Mouse (Mus musculus): ENCODE measurements around the gene Srsf4. TPM values are rescaled to one million over a fixed set of nuclear protein-coding genes. Genes with fewer than 3 reads are reported as not detected.
A peak's percentile ranks its signal among the peaks of the same experiment; 100 is the strongest.

The Srsf4 gene
- total and polyA plus RNA-seq, 3 experiments = 23.9 to 70.2 (median 55.9) TPM

- DNase-seq = no peak
These were observed 41.6 kb downstream of the Srsf4 start for GRCm38 (mm10) chr4:131914891-131915469.

DNA sequence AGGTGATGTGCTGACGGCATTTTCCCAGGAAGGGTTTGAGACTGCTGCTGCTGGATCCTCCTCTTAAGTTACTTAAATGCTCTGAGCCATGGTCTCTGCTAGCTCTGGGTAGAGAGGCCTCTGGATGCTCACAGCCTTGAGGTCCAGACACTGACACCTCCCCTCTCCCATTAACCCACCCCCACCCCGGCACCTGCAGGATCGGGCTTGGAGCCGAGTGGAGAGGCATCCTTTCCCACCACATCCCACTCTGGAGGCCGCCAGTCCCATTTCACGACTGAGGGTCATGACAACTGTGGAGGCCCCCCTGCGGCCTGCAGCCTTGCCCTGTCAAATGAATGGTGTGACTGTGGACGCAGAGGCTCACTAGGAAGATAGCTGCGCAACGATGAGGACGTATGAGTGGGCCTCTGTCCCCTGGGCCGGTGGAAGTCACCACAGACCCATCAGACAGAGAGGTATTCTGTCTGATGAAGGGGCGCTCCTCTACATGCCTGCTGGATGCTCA is 42.5 kb downstream of the Srsf4 start:
- no peak for DNase-seq

GRCm38 (mm10) chr4:131916425-131916824 is 43.0 kb downstream of the Srsf4 start:
- DNase-seq = peak; percentile 86

DNA sequence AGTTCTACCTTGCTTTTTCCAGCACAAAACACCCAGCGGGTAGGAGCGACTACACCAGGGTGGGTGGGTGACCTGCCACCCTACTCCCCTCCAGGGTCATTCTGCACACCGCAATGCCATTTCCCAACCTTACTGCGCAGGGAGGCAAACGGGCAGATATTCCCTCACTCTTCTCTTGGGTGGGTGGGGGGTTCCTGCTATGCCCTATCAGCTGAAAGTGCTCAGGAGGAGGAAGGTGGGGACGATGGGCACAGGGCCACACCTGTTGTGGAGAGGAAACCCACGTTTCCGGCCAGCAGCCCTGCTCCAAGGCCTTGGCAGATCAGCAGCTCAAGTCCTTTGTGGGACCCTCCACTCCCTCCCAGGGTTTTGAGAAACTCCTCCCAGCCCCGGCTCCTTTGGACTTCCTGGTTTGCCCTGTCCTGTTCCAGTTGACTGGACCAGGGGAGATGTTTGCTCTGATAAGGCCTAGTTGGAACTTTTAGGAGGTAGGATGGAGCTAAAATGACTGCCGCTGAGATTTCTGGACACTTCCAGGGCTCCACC is 43.7 kb downstream of the Srsf4 start:
- no peak for DNase-seq

DNA sequence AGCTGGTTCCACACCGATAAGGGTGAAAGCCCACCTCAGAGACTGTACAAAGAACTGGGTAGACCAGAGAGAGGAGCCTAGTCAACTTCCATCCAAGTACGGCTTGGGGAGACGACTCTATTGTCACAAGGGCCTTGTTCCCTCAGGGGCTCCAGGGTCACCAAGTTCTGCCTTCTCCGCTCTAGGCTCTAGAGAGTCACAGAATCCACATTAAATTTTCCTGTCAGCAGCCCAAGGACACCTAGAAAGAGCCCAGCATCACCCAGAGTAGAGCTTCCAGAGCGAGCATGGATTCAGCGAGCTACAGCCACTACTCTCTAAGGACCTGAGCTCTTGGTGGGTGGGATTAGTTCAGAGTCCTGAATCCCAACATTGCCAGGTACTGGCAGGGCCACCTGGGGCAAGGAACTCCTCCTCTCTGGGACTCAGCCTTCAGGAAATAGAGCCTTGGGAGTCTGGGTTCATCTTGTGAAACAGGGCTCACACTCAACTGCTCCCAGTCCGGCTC is 44.7 kb downstream of the Srsf4 start:
- peak; percentile 67 for DNase-seq

GRCm38 (mm10) chr4:131918711-131919500 is 45.5 kb downstream of the Srsf4 start:
- DNase-seq = peak; percentile 54

GRCm38 (mm10) chr4:131919506-131920140 is 46.2 kb downstream of the Srsf4 start:
- DNase-seq = no peak

DNA sequence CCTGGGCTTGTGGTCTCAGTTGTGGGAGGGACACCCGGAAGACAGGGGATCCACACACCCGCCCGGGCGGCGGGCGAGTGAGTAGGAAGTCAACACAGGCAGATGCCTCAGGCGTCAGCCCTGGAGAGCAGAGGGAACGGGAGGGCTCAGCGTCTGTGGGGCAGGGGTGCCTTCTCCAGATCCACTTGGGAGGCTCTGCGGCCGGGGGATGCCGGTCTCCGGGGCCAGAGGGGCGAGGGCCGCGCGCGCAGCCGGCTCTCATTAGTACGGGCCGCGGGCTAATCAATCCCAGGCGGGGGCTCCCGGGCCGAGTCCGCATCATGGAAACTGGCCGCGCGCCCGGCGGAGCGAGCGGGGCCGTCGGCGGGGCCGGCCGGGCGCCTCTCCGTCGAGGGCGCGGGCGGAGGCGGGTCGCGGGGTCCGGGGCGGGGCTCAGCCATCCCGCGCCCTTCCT is 46.8 kb downstream of the Srsf4 start:
- peak; percentile 73 for DNase-seq

- peak; percentile 86 for DNase-seq
These were observed 47.4 kb downstream of the Srsf4 start for GRCm38 (mm10) chr4:131920595-131921351.

DNA sequence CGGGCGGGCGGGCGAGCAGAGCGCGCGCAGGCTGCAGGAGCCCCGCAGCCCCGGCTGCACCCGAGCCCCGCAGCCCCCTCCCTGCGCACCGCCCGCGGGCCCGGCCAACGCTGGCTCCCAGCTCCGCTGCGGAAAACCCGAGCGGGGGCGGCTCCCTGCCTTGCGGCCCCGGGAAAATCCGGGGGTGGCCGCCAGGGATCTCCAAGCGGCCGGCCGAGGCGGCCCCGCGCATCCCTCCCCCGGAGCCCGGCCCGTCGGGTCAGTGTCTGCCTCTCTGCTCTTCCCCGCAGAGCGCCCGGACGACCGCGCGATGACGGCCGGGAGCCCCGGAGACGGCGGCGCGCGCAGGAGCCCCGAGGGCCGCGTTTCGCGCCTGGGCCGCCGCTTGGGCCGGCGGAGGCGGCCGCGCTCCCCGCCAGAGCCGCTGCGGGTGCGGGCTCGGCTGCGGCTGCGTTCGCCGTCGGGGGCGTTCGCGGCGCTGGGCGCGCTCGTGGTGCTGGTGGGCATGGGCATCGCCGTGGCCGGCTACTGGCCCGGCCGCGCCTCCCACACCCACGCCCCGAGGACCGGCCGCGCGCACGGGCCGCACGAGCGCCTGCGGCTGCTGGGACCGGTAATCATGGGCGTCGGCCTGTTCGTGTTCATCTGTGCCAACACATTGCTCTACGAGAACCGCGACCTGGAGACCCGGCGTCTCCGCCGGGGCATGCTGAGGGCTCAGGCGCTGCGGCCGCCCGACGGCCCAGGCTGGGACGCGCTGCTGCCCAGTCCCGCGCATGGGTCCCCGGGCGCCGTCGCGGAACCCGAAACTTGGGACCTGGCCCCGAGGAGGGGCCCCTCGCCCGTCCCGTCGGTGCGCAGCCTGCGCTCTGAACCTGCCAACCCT is 48.3 kb downstream of the Srsf4 start, which contains the start of gene Tmem200b:
Gene Tmem200b, plus strand, starts transcription at position 311 of the 886 bp plus-strand sequence.
- DNase-seq = peak; percentile 42

- no peak for DNase-seq
These were observed 49.0 kb downstream of the Srsf4 start for GRCm38 (mm10) chr4:131922404-131922803.

DNA sequence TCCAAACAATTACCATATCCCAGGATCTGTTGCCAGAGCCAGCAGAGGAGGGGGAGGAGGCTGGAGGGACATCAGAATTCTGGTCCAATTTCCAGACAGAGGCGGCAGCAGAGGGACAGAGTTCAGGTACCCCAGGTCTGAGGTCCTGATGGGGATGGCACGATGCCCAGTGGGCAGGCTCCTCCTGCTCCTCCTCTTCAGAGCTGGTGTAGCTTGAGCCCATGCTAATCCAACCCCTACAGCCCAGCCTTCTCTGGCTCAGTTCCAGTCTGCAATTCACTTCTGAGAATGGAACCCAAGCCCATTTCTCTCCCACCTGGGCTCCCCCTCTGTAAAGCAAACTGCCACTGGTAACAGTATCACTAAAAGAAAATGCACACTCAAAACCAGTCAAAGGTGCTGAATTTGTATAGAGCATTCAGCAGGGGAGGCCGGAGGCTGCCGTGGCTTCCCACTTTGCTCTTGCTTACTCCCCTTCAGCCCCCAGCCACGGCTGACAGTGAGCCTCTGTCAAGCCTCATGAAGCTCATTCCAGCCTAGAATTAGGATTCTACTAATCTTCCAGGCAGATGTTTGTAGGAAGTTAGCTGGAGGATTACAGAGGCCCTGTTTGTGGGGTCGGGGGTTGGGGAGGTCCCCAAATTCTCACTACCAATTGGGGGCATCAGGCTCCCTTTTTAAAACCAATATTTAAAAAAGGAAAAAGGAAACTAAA is 50.8 kb downstream of the Srsf4 start:
- DNase-seq = no peak

- DNase-seq = peak; percentile 62
These were observed 55.7 kb downstream of the Srsf4 start for GRCm38 (mm10) chr4:131929146-131929545.

GRCm38 (mm10) chr4:131939459-131939858 is 66.0 kb downstream of the Srsf4 start:
- DNase-seq = no peak

DNA sequence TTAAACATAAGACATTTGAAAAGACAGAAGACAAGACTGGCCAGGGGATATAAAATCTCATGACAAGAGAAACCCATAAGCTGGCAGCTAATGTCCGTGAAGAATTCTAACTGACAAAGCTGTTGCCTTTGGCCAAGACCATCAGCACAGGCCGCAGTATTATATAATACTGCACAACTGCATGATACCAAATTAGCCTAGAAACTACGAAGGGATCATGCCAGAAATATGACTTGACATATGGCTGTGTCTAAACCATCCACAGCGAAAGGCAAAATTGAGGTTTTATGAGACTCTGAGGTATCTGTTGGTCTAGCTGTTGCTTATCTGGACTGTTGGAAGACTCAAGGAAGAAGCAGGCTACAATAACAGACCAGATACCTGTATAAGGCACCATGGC is 67.4 kb downstream of the Srsf4 start:
- DNase-seq = no peak

DNA sequence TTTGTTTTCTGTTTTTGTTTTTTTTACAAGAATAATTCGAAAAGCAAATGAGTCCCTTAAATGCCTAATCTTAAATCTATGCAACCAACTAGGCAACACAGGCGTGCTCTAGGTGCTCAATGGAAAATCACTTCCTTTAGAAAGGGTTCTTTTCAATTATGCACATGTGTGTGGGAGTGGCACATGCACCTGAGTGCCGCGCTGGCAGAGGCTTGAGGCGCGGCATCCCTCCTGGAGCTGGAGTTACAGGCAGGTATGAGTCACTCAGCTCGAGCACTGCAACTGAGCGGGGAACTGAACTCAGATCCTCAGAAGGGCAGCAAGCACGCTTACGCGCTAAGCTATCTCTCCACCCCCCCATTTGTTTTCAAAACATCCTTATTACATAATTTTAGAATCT is 74.4 kb downstream of the Srsf4 start:
- DNase-seq = no peak

DNA sequence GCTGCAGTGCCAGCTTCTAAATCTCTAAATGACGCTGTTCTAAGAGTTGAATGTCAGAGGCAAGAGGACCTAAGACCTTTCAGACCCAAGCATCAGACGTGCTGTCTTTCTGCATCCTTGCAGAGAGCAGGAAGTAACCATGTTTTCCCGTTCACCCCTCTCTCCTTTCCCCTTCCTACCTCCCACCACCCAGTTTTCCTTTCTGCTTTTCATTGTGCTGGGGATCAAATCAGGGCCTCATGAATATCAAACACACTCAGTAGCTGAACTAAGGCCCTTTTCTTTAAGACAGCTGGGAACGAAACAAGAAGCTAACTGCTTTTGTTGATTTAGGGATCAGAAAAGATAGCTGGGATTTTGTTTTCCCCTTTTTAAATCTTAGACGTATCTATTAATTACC is 76.5 kb downstream of the Srsf4 start:
- no peak for DNase-seq

GRCm38 (mm10) chr4:131950657-131951056 is 77.2 kb downstream of the Srsf4 start:
- no peak for DNase-seq
